In genomic region chr15:103323070-103323454, GRCm38 (mm10) we compare ENCODE assay signal across 8 mouse cellular contexts. TPM values are rescaled to one million over a fixed set of nuclear protein-coding genes. Genes with fewer than 3 reads are reported as not detected.
DNase-seq lines count a peak whose midpoint lies in the region; ATAC-seq and TF ChIP-seq lines count a peak whose summit lies in the region.

No protein-coding gene starts in this region.

- 3% methylated on average over 15 of the region's 26 CpGs for WGBS in heart, embryonic 11.5 days (ENCODE audit: insufficient replicate concordance)
- WGBS in hindbrain, embryonic 14.5 days = under 1% methylated on average over 8 of the region's 26 CpGs

- peak overlapping the region; percentile 78 for H3K9ac ChIP-seq in heart, embryonic 11.5 days (ENCODE audit: low read depth, low read length)
- peak overlapping the region; percentile 90 for H3K9ac ChIP-seq in ES-Bruce4 (ENCODE audit: low read depth, poor library complexity, severe bottlenecking)
- peak overlapping the region; percentile 80 for H3K9ac ChIP-seq in hindbrain, embryonic 14.5 days

- no peaks in the 10 kb centered on the region for H3K9me3 ChIP-seq in heart, embryonic 11.5 days (replicated peaks; ENCODE audit: control insufficient read depth, low read length)
- no peaks in the 10 kb centered on the region for H3K9me3 ChIP-seq in ES-Bruce4 (replicated peaks; ENCODE audit: control insufficient read depth, insufficient read depth, low read length, poor library complexity, severe bottlenecking)
- H3K9me3 ChIP-seq in hindbrain, embryonic 14.5 days (ENCODE audit: control insufficient read depth, low read length) = no peaks in the 10 kb centered on the region

- peak overlapping the region; percentile 81 for H3K4me3 ChIP-seq in heart, embryonic 11.5 days (ENCODE audit: low read depth, low read length)
- H3K4me3 ChIP-seq in ES-Bruce4 (ENCODE audit: low read depth, low read length) = peak overlapping the region; percentile 82
- H3K4me3 ChIP-seq in cortical plate, adult 2 months (ENCODE audit: insufficient read depth, low read length) = peak overlapping the region; percentile 56
- H3K4me3 ChIP-seq in hindbrain, embryonic 14.5 days (replicated peaks; ENCODE audit: low read length) = peak overlapping the region; percentile 69

- no peak for DNase-seq in heart, adult 9 months (ENCODE audit: low spot score in 2 of 2)
- peak; percentile 55 for DNase-seq in hindbrain, embryonic 14.5 days (ENCODE audit: low spot score)
- peak; percentile 21 for DNase-seq in lung, postnatal 25 days (ENCODE audit: low spot score)
- DNase-seq in layer of hippocampus, adult 9-11 months = no peak

- TF ChIP-seq POLR2A in ES-Bruce4 (IDR thresholded peaks at IDR 0.05; ENCODE audit: insufficient read depth, low read length) = no peak
- no peak for TF ChIP-seq POLR2A in cortical plate, adult 2 months (IDR thresholded peaks at IDR 0.05; ENCODE audit: extremely low read depth, insufficient read depth, low read length)

- TF ChIP-seq CTCF in ES-Bruce4 (IDR thresholded peaks at IDR 0.05; ENCODE audit: low read depth, low read length) = no peak
- TF ChIP-seq CTCF in cortical plate, adult 2 months (IDR thresholded peaks at IDR 0.05; ENCODE audit: extremely low read depth, insufficient read depth, low read length) = no peak

- H3K4me2 ChIP-seq in heart, embryonic 11.5 days = peak overlapping the region; percentile 89
- peak overlapping the region; percentile 86 for H3K4me2 ChIP-seq in hindbrain, embryonic 14.5 days (replicated peaks)

- H3K27ac ChIP-seq in heart, embryonic 11.5 days (ENCODE audit: low read depth, low read length) = 0 out of 2 replicates have a peak overlapping the region, but pooled peaks have one; percentile 46
- no peak overlapping the region for H3K27ac ChIP-seq in ES-Bruce4 (ENCODE audit: insufficient read depth, low read length)
- H3K27ac ChIP-seq in cortical plate, adult 2 months (ENCODE audit: insufficient read depth, low read length) = peak overlapping the region; percentile 45; the same call in 1 of the 2 replicates
- peak overlapping the region; percentile 74 for H3K27ac ChIP-seq in hindbrain, embryonic 14.5 days

- H3K27me3 ChIP-seq in heart, embryonic 11.5 days (ENCODE audit: control insufficient read depth, insufficient read depth, low read length) = no peaks in the 10 kb centered on the region
- no peaks in the 10 kb centered on the region for H3K27me3 ChIP-seq in ES-Bruce4 (ENCODE audit: control insufficient read depth, insufficient read depth, low read length, poor library complexity, severe bottlenecking)
- no peaks in the 10 kb centered on the region for H3K27me3 ChIP-seq in hindbrain, embryonic 14.5 days (ENCODE audit: control insufficient read depth, insufficient read depth, low read length)

- TF ChIP-seq EP300 in ES-Bruce4 (IDR thresholded peaks at IDR 0.05; ENCODE audit: insufficient read depth, low read depth, low read length) = no peak

- peaks cover 2% of the 10 kb centered on the region for H3K36me3 ChIP-seq in heart, embryonic 11.5 days (ENCODE audit: control insufficient read depth, insufficient read depth, low read length)
- peaks cover 3% of the 10 kb centered on the region for H3K36me3 ChIP-seq in ES-Bruce4 (ENCODE audit: control insufficient read depth, insufficient read depth, low read length, poor library complexity, severe bottlenecking)
- peaks cover 12% of the 10 kb centered on the region for H3K36me3 ChIP-seq in hindbrain, embryonic 14.5 days (replicated peaks; ENCODE audit: control insufficient read depth, insufficient read depth)

- H3K4me1 ChIP-seq in heart, embryonic 11.5 days (ENCODE audit: control insufficient read depth, insufficient read depth, low read length) = peaks cover 29% of the 10 kb centered on the region
- H3K4me1 ChIP-seq in ES-Bruce4 (ENCODE audit: control insufficient read depth, insufficient read depth, low read length) = peaks cover 7% of the 10 kb centered on the region
- peaks cover 2% of the 10 kb centered on the region; the same call in 1 of the 2 replicates for H3K4me1 ChIP-seq in cortical plate, adult 2 months (ENCODE audit: control insufficient read depth, insufficient read depth, low read length)
- peaks cover 24% of the 10 kb centered on the region for H3K4me1 ChIP-seq in hindbrain, embryonic 14.5 days (replicated peaks; ENCODE audit: control insufficient read depth, insufficient read depth, low read length)

- ATAC-seq in heart, embryonic 11.5 days (replicated peaks; ENCODE audit: insufficient number of reproducible peaks, low FRiP score, low TSS enrichment) = peak; percentile 74
- ATAC-seq in hindbrain, embryonic 14.5 days (ENCODE audit: low FRiP score) = peak; percentile 84
- ATAC-seq in erythroid progenitor cell, adult 5-6 weeks (replicated peaks; ENCODE audit: low FRiP score, poor library complexity, severe bottlenecking) = no peak

RNA-seq across cellular contexts. Expression of gene Gpr84, which starts 12.7 kb away (rescaled TPM):
- 0.41 and 0.53 TPM in 2 replicates for polyA plus RNA-seq in heart, embryonic 11.5 days (2014; fragmentation: Nextera tagmentation; extraction: Ambion mirVana)
- not detected in 2 replicates for polyA plus RNA-seq in ES-Bruce4 (2011; ENCODE audit: insufficient read depth, insufficient read length, low read depth, missing spikeins)
- polyA plus RNA-seq in cortical plate, adult 2 months (2012; rRNA removed) = 0.98 and 1.2 TPM in 2 replicates
- 0.12 and 0.39 TPM in 2 replicates for polyA plus RNA-seq in hindbrain, embryonic 14.5 days (2014; fragmentation: Nextera tagmentation; extraction: Ambion mirVana)
- total RNA-seq in erythroid progenitor cell, adult 5-6 weeks (2015; ENCODE audit: low replicate concordance) = 0.72 TPM in 1 of 2 replicates, not detected in the other
- total RNA-seq in erythroid progenitor cell, adult 5-6 weeks (2017; ENCODE audit: low replicate concordance) = 3.9 TPM in 1 of 2 replicates, not detected in the other

RNA-seq across cellular contexts. Expression of gene Zfp385a, which starts 16.8 kb away (rescaled TPM):
- 10.2 and 11.6 TPM in 2 replicates for polyA plus RNA-seq in heart, embryonic 11.5 days (2014; fragmentation: Nextera tagmentation; extraction: Ambion mirVana)
- polyA plus RNA-seq in ES-Bruce4 (2011; ENCODE audit: insufficient read depth, insufficient read length, low read depth, missing spikeins) = 26.8 and 29.6 TPM in 2 replicates
- polyA plus RNA-seq in cortical plate, adult 2 months (2012; rRNA removed) = 42.3 and 45.2 TPM in 2 replicates
- 25.7 and 25.9 TPM in 2 replicates for polyA plus RNA-seq in hindbrain, embryonic 14.5 days (2014; fragmentation: Nextera tagmentation; extraction: Ambion mirVana)
- total RNA-seq in erythroid progenitor cell, adult 5-6 weeks (2015; ENCODE audit: low replicate concordance) = 4.2 and 6.5 TPM in 2 replicates
- 0.30 and 0.77 TPM in 2 replicates for total RNA-seq in erythroid progenitor cell, adult 5-6 weeks (2017; ENCODE audit: low replicate concordance)

RNA-seq across cellular contexts. Expression of gene Itga5, which starts 43.5 kb away (rescaled TPM):
- 66.4 and 82.7 TPM in 2 replicates for polyA plus RNA-seq in heart, embryonic 11.5 days (2014; fragmentation: Nextera tagmentation; extraction: Ambion mirVana)
- 35.6 and 39.5 TPM in 2 replicates for polyA plus RNA-seq in ES-Bruce4 (2011; ENCODE audit: insufficient read depth, insufficient read length, low read depth, missing spikeins)
- polyA plus RNA-seq in cortical plate, adult 2 months (2012; rRNA removed) = 2.4 and 3.8 TPM in 2 replicates
- polyA plus RNA-seq in hindbrain, embryonic 14.5 days (2014; fragmentation: Nextera tagmentation; extraction: Ambion mirVana) = 7.7 and 8.1 TPM in 2 replicates
- 2.2 and 5.0 TPM in 2 replicates for total RNA-seq in erythroid progenitor cell, adult 5-6 weeks (2015; ENCODE audit: low replicate concordance)
- 0.15 and 0.39 TPM in 2 replicates for total RNA-seq in erythroid progenitor cell, adult 5-6 weeks (2017; ENCODE audit: low replicate concordance)

RNA-seq across cellular contexts. Expression of gene Copz1, which starts 50.5 kb away (rescaled TPM):
- 217 and 221 TPM in 2 replicates for polyA plus RNA-seq in heart, embryonic 11.5 days (2014; fragmentation: Nextera tagmentation; extraction: Ambion mirVana)
- polyA plus RNA-seq in ES-Bruce4 (2011; ENCODE audit: insufficient read depth, insufficient read length, low read depth, missing spikeins) = 140 and 145 TPM in 2 replicates
- 140 and 148 TPM in 2 replicates for polyA plus RNA-seq in cortical plate, adult 2 months (2012; rRNA removed)
- polyA plus RNA-seq in hindbrain, embryonic 14.5 days (2014; fragmentation: Nextera tagmentation; extraction: Ambion mirVana) = 214 and 220 TPM in 2 replicates
- total RNA-seq in erythroid progenitor cell, adult 5-6 weeks (2015; ENCODE audit: low replicate concordance) = 158 and 167 TPM in 2 replicates
- total RNA-seq in erythroid progenitor cell, adult 5-6 weeks (2017; ENCODE audit: low replicate concordance) = 37.6 and 42.4 TPM in 2 replicates

Comparison
In these comparisons a context has a peak if more than half of its experiments do, and no peak if none do; other contexts are left out.
1. DNase-seq: peak in hindbrain, embryonic 14.5 days (single experiment) and lung, postnatal 25 days (single experiment); none in heart, adult 9 months (0 of 2) and layer of hippocampus, adult 9-11 months (single experiment).
2. Peak in every context shown above with its lines, with median percentiles within 50 percentile points of each other: H3K4me3 ChIP-seq and H3K9ac ChIP-seq.